Mouse (Mus musculus): ENCODE measurements at regions not wholly inside any gene's neighbourhood (a gene's known extent, or its start where the extent isn't known, plus 50 kb on each side); places are given as distances from the start of the nearest gene placed in this dataset.

- H3K36me3 ChIP-seq (ENCODE audit: control insufficient read depth, insufficient read depth, low read length), result no peaks in the 10 kb centered on the region
- H3K4me1 ChIP-seq (ENCODE audit: control insufficient read depth, insufficient read depth, low read length), result no peaks in the 10 kb centered on the region
- H3K9ac ChIP-seq (ENCODE audit: low read depth, low read length), result no peak overlapping the region
- ATAC-seq, result no peak
- no peaks in the 10 kb centered on the region for H3K9me3 ChIP-seq (ENCODE audit: control insufficient read depth, low read length)
- no peak overlapping the region for H3K27ac ChIP-seq (ENCODE audit: low read length)
- WGBS, result 82% methylated on average over 9 of the region's 9 CpGs
- no peak overlapping the region for H3K4me3 ChIP-seq (ENCODE audit: low read length)
- no peaks in the 10 kb centered on the region for H3K27me3 ChIP-seq (replicated peaks; ENCODE audit: control insufficient read depth, insufficient read depth, low read length)
- H3K4me2 ChIP-seq (ENCODE audit: low read depth, low read length), result no peak overlapping the region
These were observed 125.3 kb upstream of the Bank1 start for GRCm38 (mm10) chr3:136450986-136451774.

- Histone ChIP-seq H3K9me3 (ENCODE audit: control insufficient read depth, low read length) (no peaks in the 10 kb centered on the region), H3K4me2 (ENCODE audit: low read depth, low read length) (no peak overlapping the region), H3K36me3 (ENCODE audit: control insufficient read depth, insufficient read depth, low read length) (no peaks in the 10 kb centered on the region), H3K9ac (ENCODE audit: low read depth, low read length) (no peak overlapping the region), H3K4me3 (ENCODE audit: low read length) (no peak overlapping the region), H3K27me3 (replicated peaks; ENCODE audit: control insufficient read depth, insufficient read depth, low read length) (no peaks in the 10 kb centered on the region), H3K27ac (ENCODE audit: low read length) (no peak overlapping the region), H3K4me1 (ENCODE audit: control insufficient read depth, insufficient read depth, low read length) (no peaks in the 10 kb centered on the region)
- ATAC-seq, result no peak
- WGBS, result 92% methylated on average over 2 of the region's 2 CpGs
These were observed 124.6 kb upstream of the Bank1 start for GRCm38 (mm10) chr3:136450361-136450895.

GRCm38 (mm10) chr3:136449364-136449763, 123.5 kb upstream of the Bank1 start:
- Histone ChIP-seq H3K27me3 (replicated peaks; ENCODE audit: control insufficient read depth, insufficient read depth, low read length) (no peaks in the 10 kb centered on the region), H3K4me3 (ENCODE audit: low read length) (no peak overlapping the region), H3K9ac (ENCODE audit: low read depth, low read length) (no peak overlapping the region), H3K9me3 (ENCODE audit: control insufficient read depth, low read length) (no peaks in the 10 kb centered on the region), H3K4me1 (ENCODE audit: control insufficient read depth, insufficient read depth, low read length) (no peaks in the 10 kb centered on the region), H3K4me2 (ENCODE audit: low read depth, low read length) (no peak overlapping the region), H3K27ac (ENCODE audit: low read length) (no peak overlapping the region), H3K36me3 (ENCODE audit: control insufficient read depth, insufficient read depth, low read length) (no peaks in the 10 kb centered on the region)
- ATAC-seq, result no peak
- 68% methylated on average over 4 of the region's 4 CpGs for WGBS

- 48% methylated on average over 2 of the region's 2 CpGs for WGBS
- H3K4me3 ChIP-seq (ENCODE audit: low read length), result no peak overlapping the region
- ATAC-seq, result no peak
- no peaks in the 10 kb centered on the region for H3K9me3 ChIP-seq (ENCODE audit: control insufficient read depth, low read length)
- H3K36me3 ChIP-seq (ENCODE audit: control insufficient read depth, insufficient read depth, low read length), result no peaks in the 10 kb centered on the region
- no peak overlapping the region for H3K4me2 ChIP-seq (ENCODE audit: low read depth, low read length)
- H3K9ac ChIP-seq (ENCODE audit: low read depth, low read length), result no peak overlapping the region
- H3K27me3 ChIP-seq (replicated peaks; ENCODE audit: control insufficient read depth, insufficient read depth, low read length), result no peaks in the 10 kb centered on the region
- H3K4me1 ChIP-seq (ENCODE audit: control insufficient read depth, insufficient read depth, low read length), result no peaks in the 10 kb centered on the region
- H3K27ac ChIP-seq (ENCODE audit: low read length), result no peak overlapping the region
These were observed 118.7 kb upstream of the Bank1 start for GRCm38 (mm10) chr3:136444598-136444997.

- no peak for ATAC-seq
- H3K4me3 ChIP-seq (ENCODE audit: low read length), result no peak overlapping the region
- 93% methylated on average over 2 of the region's 2 CpGs for WGBS
- H3K27me3 ChIP-seq (replicated peaks; ENCODE audit: control insufficient read depth, insufficient read depth, low read length), result no peaks in the 10 kb centered on the region
- no peak overlapping the region for H3K27ac ChIP-seq (ENCODE audit: low read length)
- no peaks in the 10 kb centered on the region for H3K9me3 ChIP-seq (ENCODE audit: control insufficient read depth, low read length)
- no peaks in the 10 kb centered on the region for H3K4me1 ChIP-seq (ENCODE audit: control insufficient read depth, insufficient read depth, low read length)
- H3K9ac ChIP-seq (ENCODE audit: low read depth, low read length), result no peak overlapping the region
- no peaks in the 10 kb centered on the region for H3K36me3 ChIP-seq (ENCODE audit: control insufficient read depth, insufficient read depth, low read length)
- no peak overlapping the region for H3K4me2 ChIP-seq (ENCODE audit: low read depth, low read length)
These were observed 116.2 kb upstream of the Bank1 start for GRCm38 (mm10) chr3:136442099-136442498.

- WGBS, result 87% methylated on average over 7 of the region's 7 CpGs
These were observed 114.2 kb upstream of the Bank1 start for GRCm38 (mm10) chr3:136439907-136440645.

GRCm38 (mm10) chr3:136439350-136439749, 113.5 kb upstream of the Bank1 start:
- H3K4me2 ChIP-seq (ENCODE audit: low read depth, low read length), result no peak overlapping the region
- H3K27ac ChIP-seq (ENCODE audit: low read length), result no peak overlapping the region
- no peaks in the 10 kb centered on the region for H3K9me3 ChIP-seq (ENCODE audit: control insufficient read depth, low read length)
- no peak for ATAC-seq
- H3K36me3 ChIP-seq (ENCODE audit: control insufficient read depth, insufficient read depth, low read length), result no peaks in the 10 kb centered on the region
- H3K27me3 ChIP-seq (replicated peaks; ENCODE audit: control insufficient read depth, insufficient read depth, low read length), result no peaks in the 10 kb centered on the region
- no peak overlapping the region for H3K4me3 ChIP-seq (ENCODE audit: low read length)
- no peaks in the 10 kb centered on the region for H3K4me1 ChIP-seq (ENCODE audit: control insufficient read depth, insufficient read depth, low read length)
- WGBS, result 71% methylated on average over 5 of the region's 5 CpGs
- H3K9ac ChIP-seq (ENCODE audit: low read depth, low read length), result no peak overlapping the region

More at GRCm38 (mm10) chr3:136439907-136440645, 114.2 kb upstream of the Bank1 start:
- H3K27me3 ChIP-seq (replicated peaks; ENCODE audit: control insufficient read depth, insufficient read depth, low read length), result no peaks in the 10 kb centered on the region
- H3K9ac ChIP-seq (ENCODE audit: low read depth, low read length), result no peak overlapping the region
- H3K4me2 ChIP-seq (ENCODE audit: low read depth, low read length), result no peak overlapping the region
- no peak overlapping the region for H3K4me3 ChIP-seq (ENCODE audit: low read length)
- no peak for ATAC-seq
- H3K36me3 ChIP-seq (ENCODE audit: control insufficient read depth, insufficient read depth, low read length), result no peaks in the 10 kb centered on the region
- H3K4me1 ChIP-seq (ENCODE audit: control insufficient read depth, insufficient read depth, low read length), result no peaks in the 10 kb centered on the region
- no peak overlapping the region for H3K27ac ChIP-seq (ENCODE audit: low read length)
- H3K9me3 ChIP-seq (ENCODE audit: control insufficient read depth, low read length), result no peaks in the 10 kb centered on the region

GRCm38 (mm10) chr3:136434407-136434806, 108.5 kb upstream of the Bank1 start:
- Histone ChIP-seq H3K4me2 (ENCODE audit: low read depth, low read length) (no peak overlapping the region), H3K9ac (ENCODE audit: low read depth, low read length) (no peak overlapping the region), H3K36me3 (ENCODE audit: control insufficient read depth, insufficient read depth, low read length) (no peaks in the 10 kb centered on the region), H3K27me3 (replicated peaks; ENCODE audit: control insufficient read depth, insufficient read depth, low read length) (no peaks in the 10 kb centered on the region), H3K9me3 (ENCODE audit: control insufficient read depth, low read length) (no peaks in the 10 kb centered on the region), H3K4me1 (ENCODE audit: control insufficient read depth, insufficient read depth, low read length) (no peaks in the 10 kb centered on the region), H3K4me3 (ENCODE audit: low read length) (no peak overlapping the region), H3K27ac (ENCODE audit: low read length) (no peak overlapping the region)
- ATAC-seq, result no peak
- WGBS, result 48% methylated on average over 5 of the region's 5 CpGs

GRCm38 (mm10) chr3:136432072-136432471, 106.2 kb upstream of the Bank1 start:
- ATAC-seq, result no peak
- H3K36me3 ChIP-seq (ENCODE audit: control insufficient read depth, insufficient read depth, low read length), result no peaks in the 10 kb centered on the region
- no peak overlapping the region for H3K4me3 ChIP-seq (ENCODE audit: low read length)
- no peaks in the 10 kb centered on the region for H3K27me3 ChIP-seq (replicated peaks; ENCODE audit: control insufficient read depth, insufficient read depth, low read length)
- no peak overlapping the region for H3K27ac ChIP-seq (ENCODE audit: low read length)
- H3K4me2 ChIP-seq (ENCODE audit: low read depth, low read length), result no peak overlapping the region
- no peak overlapping the region for H3K9ac ChIP-seq (ENCODE audit: low read depth, low read length)
- H3K4me1 ChIP-seq (ENCODE audit: control insufficient read depth, insufficient read depth, low read length), result no peaks in the 10 kb centered on the region
- 70% methylated on average over 3 of the region's 3 CpGs for WGBS
- H3K9me3 ChIP-seq (ENCODE audit: control insufficient read depth, low read length), result no peaks in the 10 kb centered on the region

Data from intestine, embryonic 16.5 days (tissue).